Mouse (Mus musculus): ENCODE measurements around the gene Sfr1.

Gene Sfr1

DNA sequence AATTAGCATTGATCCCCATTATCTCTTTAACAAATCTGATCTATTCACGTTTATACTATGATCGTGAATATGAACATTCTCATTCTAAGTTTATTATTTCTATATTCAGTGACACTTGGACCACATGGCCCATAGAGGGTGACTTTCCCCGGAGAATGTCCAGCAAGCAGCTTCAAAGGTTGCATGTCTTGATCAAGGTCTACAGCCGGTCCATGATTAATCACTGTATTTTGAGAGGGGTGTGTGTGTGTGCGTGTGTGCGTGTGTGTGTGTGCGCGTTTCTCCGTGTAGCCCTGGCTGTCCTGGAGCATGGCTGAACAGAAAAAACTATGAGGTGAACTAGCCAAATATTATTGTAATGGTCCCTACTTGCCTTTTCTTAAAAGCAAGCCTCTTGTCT is 21.0 kb downstream of the Sfr1 start:
- DNase-seq (ENCODE audit: low read depth) = no peak

DNA sequence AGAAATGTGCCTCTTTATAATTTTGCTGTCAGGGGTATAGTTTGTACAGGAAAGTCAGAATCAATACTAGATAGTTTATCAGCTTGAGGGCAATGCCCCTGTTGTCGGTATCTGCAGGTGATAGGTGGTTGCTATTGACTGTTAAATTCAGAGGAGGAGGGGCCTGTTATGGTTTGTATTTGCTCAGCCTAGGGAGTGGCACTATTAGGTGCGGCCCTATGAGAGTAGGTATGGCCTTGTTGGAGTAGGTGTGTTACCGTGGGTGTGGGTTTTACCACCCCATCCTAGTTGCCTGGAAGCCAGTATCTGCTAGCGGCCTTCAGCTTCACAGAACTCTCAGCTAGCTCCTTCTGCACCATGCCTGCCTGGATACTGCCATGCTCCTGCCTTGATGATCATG is 22.4 kb downstream of the Sfr1 start:
- DNase-seq (ENCODE audit: low read depth) = no peak

DNA sequence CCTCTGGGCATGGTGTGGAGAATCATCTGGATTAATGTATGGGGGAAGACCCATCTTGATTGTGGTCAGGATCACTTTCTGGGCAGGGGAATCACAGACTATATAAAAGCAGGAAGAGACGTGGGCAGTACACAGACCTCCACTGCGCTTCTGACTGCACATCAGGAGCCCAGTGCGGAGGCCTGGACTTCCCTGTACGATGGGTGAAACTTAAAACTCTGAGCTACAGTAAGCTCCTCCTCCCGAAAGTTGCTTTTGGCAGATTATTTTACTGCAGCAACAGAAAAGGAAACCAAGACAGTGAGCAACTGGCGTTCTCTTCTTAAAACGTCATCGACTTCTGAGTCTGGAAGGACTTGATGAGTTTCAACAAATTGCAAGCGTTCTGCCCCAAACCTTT is 23.4 kb downstream of the Sfr1 start:
- DNase-seq (ENCODE audit: low read depth) = peak; percentile 57

DNA sequence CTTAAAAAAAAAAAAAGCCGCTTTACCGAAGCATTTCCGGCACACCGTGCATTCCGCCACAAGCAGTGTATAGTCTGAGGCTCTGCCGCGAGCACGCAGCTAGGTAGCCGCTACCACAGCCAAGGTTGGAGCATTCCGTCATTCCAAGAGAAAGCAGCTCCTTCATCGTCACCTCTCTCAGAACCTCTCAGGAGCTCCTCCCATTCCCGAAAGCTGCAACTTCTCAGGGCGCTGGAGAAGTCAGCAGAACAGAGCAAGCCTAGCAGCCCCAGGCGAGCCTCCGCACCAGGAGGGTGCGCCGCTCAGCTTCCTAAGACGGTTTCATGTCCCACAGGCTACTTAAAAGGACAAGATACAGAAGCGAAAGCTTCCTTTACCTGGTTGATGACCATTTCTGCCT is 24.1 kb downstream of the Sfr1 start:
- DNase-seq (ENCODE audit: low read depth) = peak; percentile 32

DNA sequence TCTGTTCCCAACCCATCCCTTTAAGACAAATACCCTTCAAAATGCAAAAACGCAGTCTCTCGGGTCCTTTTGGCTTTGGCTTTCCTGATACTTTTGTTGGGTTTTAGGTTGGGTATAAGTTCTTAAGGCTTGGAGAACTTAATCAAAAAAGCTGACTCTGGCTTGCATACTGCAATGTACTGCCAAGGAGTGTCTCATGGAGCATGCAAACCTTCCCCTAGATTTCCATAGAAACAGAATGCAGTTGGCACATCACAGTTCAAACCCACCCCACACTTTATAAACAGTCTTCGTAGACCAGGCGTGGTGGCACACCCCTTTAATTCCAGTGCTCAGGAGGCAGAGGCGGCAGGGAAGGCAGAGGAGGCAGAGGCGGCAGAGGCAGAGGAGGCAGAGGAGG is 46.4 kb downstream of the Sfr1 start:
- DNase-seq (ENCODE audit: low read depth) = no peak

DNA sequence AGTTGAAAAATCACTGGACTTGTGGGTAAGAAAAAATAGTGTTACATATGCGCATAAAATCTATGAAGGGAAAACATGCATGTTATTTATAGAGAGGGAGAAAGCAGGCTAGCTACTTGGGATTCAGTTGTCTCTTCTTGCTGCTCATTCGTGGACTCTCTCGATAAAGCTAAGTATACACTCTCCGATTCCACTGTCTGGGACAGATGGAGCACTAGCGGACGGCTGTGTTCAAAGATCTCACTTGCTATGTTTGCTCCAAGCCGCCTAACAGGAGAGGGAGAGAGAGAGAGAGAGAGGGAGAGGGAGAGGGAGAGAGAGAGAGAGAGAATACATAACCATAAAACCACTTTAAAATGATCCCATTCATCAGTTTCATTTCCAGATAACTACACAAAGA is 48.7 kb downstream of the Sfr1 start:
- DNase-seq (ENCODE audit: low read depth) = no peak

DNA sequence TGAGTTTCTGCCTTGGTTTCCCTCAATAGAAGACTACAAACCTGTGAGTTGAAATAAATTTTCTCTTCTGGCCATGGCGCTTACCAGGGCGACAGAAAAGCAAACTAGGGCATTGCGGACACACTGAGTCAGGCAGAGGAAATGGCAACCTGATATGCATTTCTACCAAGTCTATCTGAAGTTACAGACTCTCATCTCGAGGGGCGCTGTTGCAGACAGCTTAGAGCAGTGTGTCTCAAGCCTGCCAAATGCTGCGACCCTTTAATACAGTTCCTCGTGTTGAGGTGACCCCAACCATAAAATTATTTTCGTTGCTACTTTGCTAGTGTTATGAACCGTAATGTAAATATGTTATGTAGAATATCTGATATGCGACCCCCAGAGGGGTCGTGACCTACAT is 49.5 kb downstream of the Sfr1 start:
- DNase-seq (ENCODE audit: low read depth) = no peak

DNA sequence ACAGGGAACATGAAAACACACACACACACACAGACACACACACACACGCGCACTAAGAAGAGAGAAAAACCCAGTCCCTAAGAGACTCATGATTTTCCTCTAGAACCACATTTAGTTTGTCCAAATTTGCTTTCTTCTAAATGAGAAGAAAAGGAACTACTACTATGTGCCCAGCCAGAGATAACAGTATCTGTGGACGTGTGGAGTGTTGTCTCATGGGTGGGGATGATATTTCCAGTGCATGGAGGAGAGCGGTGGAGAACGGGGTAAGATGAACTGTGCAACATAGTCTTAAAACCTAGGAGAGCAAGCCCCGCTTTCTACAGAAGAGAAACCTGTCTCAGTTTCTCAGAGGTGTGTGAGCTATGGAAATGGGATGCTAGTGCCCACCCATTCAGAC is 52.4 kb downstream of the Sfr1 start:
- DNase-seq (ENCODE audit: low read depth) = no peak

Measured in induced T-regulatory cell, adult 2 months (primary cell).